Mouse (Mus musculus) stomach, embryonic 15.5 days (tissue): Measurements from ENCODE around the gene Glce. TPM values are rescaled to one million over a fixed set of nuclear protein-coding genes. Genes with fewer than 3 reads are reported as not detected.

Source experiments
- ATAC-seq: fragments of 200-750 bp; cut with Nextera tagmentation; 2 replicates; pipeline ENCODE4 v1.8.0; 2017; ENCODE audit warnings: low read depth, moderate number of reproducible peaks, moderate TSS enrichment; ENCODE audit not compliant: insufficient read depth, low FRiP score
- H3K27ac ChIP-seq: fragments of 300-500 bp; sonication (generic); 2 replicates; pipeline ENCODE4 v1.5.1; 2015; ENCODE audit warnings: mild to moderate bottlenecking, inconsistent platforms
- H3K27me3 ChIP-seq: fragments of 300-500 bp; sonication (generic); replicated peaks from 2 replicates; pipeline ENCODE4 v1.6.1; 2015; ENCODE audit warnings: inconsistent platforms
- H3K36me3 ChIP-seq: fragments of 300-500 bp; sonication (generic); 2 replicates; pipeline ENCODE4 v1.6.1; 2015; ENCODE audit warnings: inconsistent platforms
- H3K4me1 ChIP-seq: fragments of 300-500 bp; sonication (generic); 2 replicates; pipeline ENCODE4 v1.6.1; 2015; ENCODE audit warnings: inconsistent platforms
- H3K4me2 ChIP-seq: fragments of 300-500 bp; sonication (generic); 2 replicates; pipeline ENCODE4 v1.6.1; 2015; ENCODE audit warnings: mild to moderate bottlenecking, inconsistent platforms
- H3K4me3 ChIP-seq: fragments of 300-500 bp; sonication (generic); replicated peaks from 2 replicates; pipeline ENCODE4 v1.5.1; 2015; ENCODE audit warnings: inconsistent platforms
- H3K9ac ChIP-seq: fragments of 300-500 bp; sonication (generic); 2 replicates; pipeline ENCODE4 v1.6.1; 2015; ENCODE audit warnings: inconsistent platforms
- H3K9me3 ChIP-seq: fragments of 300-500 bp; sonication (generic); 2 replicates; pipeline ENCODE4 v1.6.1; 2016; ENCODE audit warnings: inconsistent platforms
- WGBS: fragments of 180-500 bp; shearing (Covaris S2); methylation state at CpG from one replicate; pipeline ENCODE4 v1.1.7; 2015; 5-methylcytosine and 5-hydroxymethylcytosine counted together
- polyA plus RNA-seq: library from polyadenylated mRNA; unstranded; fragments of >200 nt; fragmentation: Nextera tagmentation; extraction: Ambion mirVana; gene quantifications from 2 replicates; pipeline ENCODE4 v1.2.1, GENCODE M21; 2015

Glce gene
- polyA plus RNA-seq, 1 experiment from 2014 or later = 22.1 TPM

- no peak overlapping the region for H3K4me2 ChIP-seq
- no peak overlapping the region for H3K4me3 ChIP-seq
- no peaks in the 10 kb centered on the region for H3K4me1 ChIP-seq
- no peak for ATAC-seq
- H3K27ac ChIP-seq = no peak overlapping the region
- WGBS = 88% methylated on average over 2 of the region's 2 CpGs
- no peaks in the 10 kb centered on the region for H3K27me3 ChIP-seq
- no peak overlapping the region for H3K9ac ChIP-seq
- H3K36me3 ChIP-seq = no peaks in the 10 kb centered on the region
- H3K9me3 ChIP-seq = no peaks in the 10 kb centered on the region
Measured at GRCm38 (mm10) chr9:62152506-62152905, 30.1 kb upstream of the Glce start.

- Histone ChIP-seq H3K4me2 (no peak overlapping the region), H3K9me3 (no peaks in the 10 kb centered on the region), H3K36me3 (no peaks in the 10 kb centered on the region), H3K27me3 (no peaks in the 10 kb centered on the region), H3K27ac (no peak overlapping the region), H3K4me1 (no peaks in the 10 kb centered on the region), H3K4me3 (no peak overlapping the region), H3K9ac (no peak overlapping the region)
- ATAC-seq = no peak
- 82% methylated on average over 2 of the region's 2 CpGs for WGBS
Measured at GRCm38 (mm10) chr9:62145198-62145597, 22.7 kb upstream of the Glce start.

- Histone ChIP-seq H3K4me2 (no peak overlapping the region), H3K9ac (no peak overlapping the region), H3K4me3 (no peak overlapping the region), H3K36me3 (no peaks in the 10 kb centered on the region), H3K27ac (no peak overlapping the region), H3K4me1 (peaks cover 3% of the 10 kb centered on the region; the same call in 1 of the 2 replicates), H3K9me3 (no peaks in the 10 kb centered on the region), H3K27me3 (no peaks in the 10 kb centered on the region)
- 54% methylated on average over 7 of the region's 7 CpGs for WGBS
- no peak for ATAC-seq
Measured at GRCm38 (mm10) chr9:62143428-62143827, 21.0 kb upstream of the Glce start.

GRCm38 (mm10) chr9:62139027-62139426 lies 16.6 kb upstream of the Glce start:
- Histone ChIP-seq H3K4me1 (peaks cover 3% of the 10 kb centered on the region; the same call in 1 of the 2 replicates), H3K27me3 (no peaks in the 10 kb centered on the region), H3K9ac (no peak overlapping the region), H3K36me3 (no peaks in the 10 kb centered on the region), H3K4me2 (no peak overlapping the region), H3K9me3 (no peaks in the 10 kb centered on the region), H3K4me3 (no peak overlapping the region), H3K27ac (no peak overlapping the region)
- ATAC-seq = no peak
- WGBS = 43% methylated on average over 7 of the region's 7 CpGs

GRCm38 (mm10) chr9:62137259-62137658 lies 14.8 kb upstream of the Glce start:
- no peak overlapping the region for H3K4me2 ChIP-seq
- peak; percentile 27; the same call in 1 of the 2 replicates for ATAC-seq
- H3K27me3 ChIP-seq = no peaks in the 10 kb centered on the region
- H3K9ac ChIP-seq = no peak overlapping the region
- no peaks in the 10 kb centered on the region for H3K9me3 ChIP-seq
- H3K4me3 ChIP-seq = no peak overlapping the region
- 28% methylated on average over 8 of the region's 8 CpGs for WGBS
- H3K4me1 ChIP-seq = peaks cover 3% of the 10 kb centered on the region; the same call in 1 of the 2 replicates
- no peaks in the 10 kb centered on the region for H3K36me3 ChIP-seq
- peak overlapping the region; percentile 16; the same call in 1 of the 2 replicates for H3K27ac ChIP-seq

GRCm38 (mm10) chr9:62132005-62132782 lies 9.7 kb upstream of the Glce start:
- no peak for ATAC-seq
- Histone ChIP-seq H3K36me3 (no peaks in the 10 kb centered on the region), H3K9ac (no peak overlapping the region), H3K4me2 (no peak overlapping the region), H3K9me3 (no peaks in the 10 kb centered on the region), H3K4me3 (no peak overlapping the region), H3K27ac (no peak overlapping the region), H3K4me1 (no peaks in the 10 kb centered on the region), H3K27me3 (no peaks in the 10 kb centered on the region)
- WGBS = 76% methylated on average over 4 of the region's 4 CpGs

- Histone ChIP-seq H3K9ac (no peak overlapping the region), H3K27me3 (no peaks in the 10 kb centered on the region), H3K4me1 (no peaks in the 10 kb centered on the region), H3K4me2 (no peak overlapping the region), H3K4me3 (no peak overlapping the region), H3K36me3 (no peaks in the 10 kb centered on the region), H3K27ac (no peak overlapping the region), H3K9me3 (no peaks in the 10 kb centered on the region)
- 80% methylated on average over 5 of the region's 5 CpGs for WGBS
- ATAC-seq = no peak
Measured at GRCm38 (mm10) chr9:62130746-62131145, 8.3 kb upstream of the Glce start.

- Histone ChIP-seq H3K27me3 (no peaks in the 10 kb centered on the region), H3K4me1 (no peaks in the 10 kb centered on the region), H3K4me2 (no peak overlapping the region), H3K36me3 (no peaks in the 10 kb centered on the region), H3K27ac (no peak overlapping the region), H3K4me3 (no peak overlapping the region), H3K9me3 (no peaks in the 10 kb centered on the region), H3K9ac (no peak overlapping the region)
- WGBS = 86% methylated on average over 2 of the region's 2 CpGs
- no peak for ATAC-seq
Measured at GRCm38 (mm10) chr9:62128056-62128455, 5.6 kb upstream of the Glce start.

GRCm38 (mm10) chr9:62125986-62126575 lies 3.6 kb upstream of the Glce start:
- Histone ChIP-seq H3K27ac (no peak overlapping the region), H3K9me3 (no peaks in the 10 kb centered on the region), H3K4me1 (no peaks in the 10 kb centered on the region), H3K9ac (no peak overlapping the region), H3K4me2 (no peak overlapping the region), H3K27me3 (no peaks in the 10 kb centered on the region), H3K36me3 (no peaks in the 10 kb centered on the region), H3K4me3 (no peak overlapping the region)
- no peak for ATAC-seq
- 80% methylated on average over 5 of the region's 5 CpGs for whole genome bisulfite sequencing

GRCm38 (mm10) chr9:62124266-62124665 lies 1.8 kb upstream of the Glce start:
- H3K9ac ChIP-seq = no peak overlapping the region
- no peak for ATAC-seq
- H3K27ac ChIP-seq = no peak overlapping the region
- H3K4me2 ChIP-seq = no peak overlapping the region
- no peak overlapping the region for H3K4me3 ChIP-seq
- H3K9me3 ChIP-seq = no peaks in the 10 kb centered on the region
- H3K36me3 ChIP-seq = no peaks in the 10 kb centered on the region
- no peaks in the 10 kb centered on the region for H3K27me3 ChIP-seq
- no peaks in the 10 kb centered on the region for H3K4me1 ChIP-seq
- 80% methylated on average over 1 of the region's 1 CpGs for WGBS

- Histone ChIP-seq H3K36me3 (no peaks in the 10 kb centered on the region), H3K9me3 (no peaks in the 10 kb centered on the region), H3K27me3 (no peaks in the 10 kb centered on the region), H3K9ac (no peak overlapping the region), H3K27ac (peak overlapping the region; percentile 79), H3K4me3 (peak overlapping the region; percentile 77), H3K4me1 (no peaks in the 10 kb centered on the region), H3K4me2 (peak overlapping the region; percentile 67)
- 51% methylated on average over 3 of the region's 3 CpGs for WGBS
- ATAC-seq = no peak
Measured at GRCm38 (mm10) chr9:62123496-62123895, 1.0 kb upstream of the Glce start.
